Mouse (Mus musculus) hindbrain, embryonic 15.5 days (tissue): ENCODE measurements at regions not wholly inside any gene's neighbourhood (a gene's known extent, or its start where the extent isn't known, plus 50 kb on each side); places are given as distances from the start of the nearest gene placed in this dataset.

ENCODE experiments used
- ATAC-seq: fragments of 200-750 bp; cut with Nextera tagmentation; 2 replicates; pipeline ENCODE4 v1.8.0; 2017; ENCODE audit warnings: low read depth, moderate number of reproducible peaks, moderate TSS enrichment; ENCODE audit not compliant: low FRiP score
- H3K27ac ChIP-seq: fragments of 300-500 bp; sonication (generic); replicated peaks from 2 replicates; pipeline ENCODE4 v1.5.1; 2015; ENCODE audit warnings: mild to moderate bottlenecking, inconsistent platforms
- H3K27me3 ChIP-seq: fragments of 300-500 bp; sonication (generic); 2 replicates; pipeline ENCODE4 v1.6.1; 2015; ENCODE audit warnings: control low read depth, inconsistent platforms
- H3K36me3 ChIP-seq: fragments of 300-500 bp; sonication (generic); 2 replicates; pipeline ENCODE4 v1.6.1; 2015; ENCODE audit warnings: control low read depth, inconsistent platforms
- H3K4me1 ChIP-seq: fragments of 300-500 bp; sonication (generic); replicated peaks from 2 replicates; pipeline ENCODE4 v1.6.1; 2015; ENCODE audit warnings: control low read depth, inconsistent platforms
- H3K4me2 ChIP-seq: fragments of 300-500 bp; sonication (generic); 2 replicates; pipeline ENCODE4 v1.6.1; 2015; ENCODE audit warnings: moderate library complexity, mild to moderate bottlenecking, inconsistent platforms
- H3K4me3 ChIP-seq: fragments of 300-500 bp; sonication (generic); 2 replicates; pipeline ENCODE4 v1.5.1; 2015; ENCODE audit warnings: mild to moderate bottlenecking, inconsistent platforms
- H3K9ac ChIP-seq: fragments of 300-500 bp; sonication (generic); 2 replicates; pipeline ENCODE4 v1.6.1; 2015; ENCODE audit warnings: inconsistent platforms
- H3K9me3 ChIP-seq: fragments of 300-500 bp; sonication (generic); 2 replicates; pipeline ENCODE4 v1.6.1; 2016; ENCODE audit warnings: control low read depth, inconsistent platforms
- WGBS: fragments of 180-500 bp; shearing (Covaris S2); methylation state at CpG from one replicate; pipeline ENCODE4 v1.1.7; 2015; 5-methylcytosine and 5-hydroxymethylcytosine counted together

GRCm38 (mm10) chr12:46950223-46950779, 131.6 kb upstream of the Nova1 start:
- Histone ChIP-seq H3K27me3 (no peaks in the 10 kb centered on the region), H3K4me1 (no peaks in the 10 kb centered on the region), H3K4me2 (no peak overlapping the region), H3K9ac (no peak overlapping the region), H3K36me3 (no peaks in the 10 kb centered on the region), H3K27ac (no peak overlapping the region), H3K4me3 (no peak overlapping the region), H3K9me3 (no peaks in the 10 kb centered on the region)
- WGBS: 76% methylated on average over 3 of the region's 3 CpGs
- no peak for ATAC-seq

GRCm38 (mm10) chr12:46945707-46946106, 127.0 kb upstream of the Nova1 start:
- no peak overlapping the region for H3K9ac ChIP-seq
- H3K36me3 ChIP-seq: no peaks in the 10 kb centered on the region
- H3K4me1 ChIP-seq: no peaks in the 10 kb centered on the region
- ATAC-seq: no peak
- H3K4me2 ChIP-seq: no peak overlapping the region
- no peak overlapping the region for H3K27ac ChIP-seq
- H3K27me3 ChIP-seq: no peaks in the 10 kb centered on the region
- H3K9me3 ChIP-seq: no peaks in the 10 kb centered on the region
- H3K4me3 ChIP-seq: no peak overlapping the region

- no peak overlapping the region for H3K4me2 ChIP-seq
- no peak overlapping the region for H3K27ac ChIP-seq
- H3K27me3 ChIP-seq: no peaks in the 10 kb centered on the region
- H3K4me3 ChIP-seq: no peak overlapping the region
- H3K4me1 ChIP-seq: no peaks in the 10 kb centered on the region
- no peaks in the 10 kb centered on the region for H3K9me3 ChIP-seq
- no peaks in the 10 kb centered on the region for H3K36me3 ChIP-seq
- no peak for ATAC-seq
- H3K9ac ChIP-seq: no peak overlapping the region
Measured at GRCm38 (mm10) chr12:46931086-46931485, 112.4 kb upstream of the Nova1 start.

- Histone ChIP-seq H3K27ac (no peak overlapping the region), H3K4me2 (no peak overlapping the region), H3K4me1 (no peaks in the 10 kb centered on the region), H3K27me3 (no peaks in the 10 kb centered on the region), H3K36me3 (no peaks in the 10 kb centered on the region), H3K9ac (no peak overlapping the region), H3K9me3 (no peaks in the 10 kb centered on the region), H3K4me3 (no peak overlapping the region)
- no peak for ATAC-seq
- WGBS: 74% methylated on average over 4 of the region's 4 CpGs
Measured at GRCm38 (mm10) chr12:46917286-46917685, 98.6 kb upstream of the Nova1 start.

GRCm38 (mm10) chr12:46878164-46878563, 59.4 kb upstream of the Nova1 start:
- no peaks in the 10 kb centered on the region for H3K36me3 ChIP-seq
- WGBS: 96% methylated on average over 3 of the region's 3 CpGs
- H3K9me3 ChIP-seq: no peaks in the 10 kb centered on the region
- no peaks in the 10 kb centered on the region for H3K4me1 ChIP-seq
- no peak overlapping the region for H3K4me2 ChIP-seq
- ATAC-seq: no peak
- no peak overlapping the region for H3K9ac ChIP-seq
- H3K27me3 ChIP-seq: no peaks in the 10 kb centered on the region
- no peak overlapping the region for H3K27ac ChIP-seq
- no peak overlapping the region for H3K4me3 ChIP-seq

GRCm38 (mm10) chr12:46870130-46870529, 51.4 kb upstream of the Nova1 start:
- H3K27ac ChIP-seq: 0 out of 2 replicates have a peak overlapping the region, but pooled peaks have one; percentile 11
- H3K4me3 ChIP-seq: no peak overlapping the region
- WGBS: 42% methylated on average over 2 of the region's 2 CpGs
- H3K9ac ChIP-seq: no peak overlapping the region
- H3K4me2 ChIP-seq: no peak overlapping the region
- H3K9me3 ChIP-seq: no peaks in the 10 kb centered on the region
- H3K36me3 ChIP-seq: no peaks in the 10 kb centered on the region
- no peaks in the 10 kb centered on the region for H3K27me3 ChIP-seq
- H3K4me1 ChIP-seq: no peaks in the 10 kb centered on the region
- no peak for ATAC-seq
